Mouse (Mus musculus): Measurements from ENCODE around the gene 6030452D12Rik.

DNA sequence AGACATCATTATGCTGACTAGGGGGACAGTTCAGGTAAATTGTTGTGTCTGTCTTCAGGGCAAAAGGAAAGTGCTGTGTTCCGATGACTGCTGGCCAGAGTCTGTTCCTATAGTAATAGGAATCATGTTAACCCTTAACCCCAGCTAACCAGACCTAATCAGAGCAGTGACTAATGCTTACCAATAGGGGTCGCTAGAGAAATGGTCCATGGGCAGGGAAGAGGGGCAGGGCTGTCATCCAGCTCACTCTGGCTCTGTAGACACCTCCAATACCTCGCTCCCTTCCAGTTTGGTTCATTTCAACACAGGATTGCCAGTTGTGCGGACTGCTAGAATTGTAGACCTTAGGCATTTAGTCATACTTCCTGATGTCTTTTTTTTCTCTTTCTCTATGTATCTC lies 35.1 kb downstream of the 6030452D12Rik start:
- TF ChIP-seq CTCF (IDR thresholded peaks at IDR 0.05; ENCODE audit: low read depth) (peak; percentile 58), EP300 (IDR thresholded peaks at IDR 0.05; ENCODE audit: low read depth) (no peak)
